Mouse (Mus musculus) liver, embryonic 14.5 days (tissue): ENCODE data around the gene Sirt7.

ENCODE experiments used
- CTCF ChIP-seq: IDR thresholded peaks from 2 replicates; pipeline ENCODE4 v1.5.1; 2016; ENCODE audit warnings: antibody characterized with exemption, low read depth, control low read depth
- EP300 ChIP-seq: IDR thresholded peaks from 2 replicates; pipeline ENCODE4 v1.6.1; 2016; ENCODE audit warnings: antibody characterized with exemption, low read depth

GRCm38 (mm10) chr11:120612763-120613162 is 12.3 kb downstream of the Sirt7 start:
- TF ChIP-seq CTCF (peak; percentile 98), EP300 (no peak)
